Mouse (Mus musculus) olfactory bulb, adult 2 months (tissue): ENCODE measurements around the gene Fam180a. TPM values are rescaled to one million over a fixed set of nuclear protein-coding genes. Genes with fewer than 3 reads are reported as not detected.
A peak's percentile ranks its signal among the peaks of the same experiment; 100 is the strongest.

Experiments
- H3K27ac ChIP-seq: fragments of 200-500 bp; 2 replicates; pipeline ENCODE4 v1.5.1; 2012; ENCODE audit warnings: low read depth, low read length; ENCODE audit not compliant: insufficient read depth
- H3K4me1 ChIP-seq: fragments of 200-500 bp; 2 replicates; pipeline ENCODE4 v1.6.1; 2012; ENCODE audit warnings: low read length; ENCODE audit not compliant: control insufficient read depth, insufficient read depth
- H3K4me3 ChIP-seq: fragments of 200-500 bp; 2 replicates; pipeline ENCODE4 v1.5.1; 2012; ENCODE audit warnings: mild to moderate bottlenecking, low read depth, low read length, moderate library complexity; ENCODE audit not compliant: insufficient read depth
- CTCF ChIP-seq: fragments of 200-500 bp; IDR thresholded peaks from 2 replicates; pipeline ENCODE4 v1.5.1; 2012; ENCODE audit warnings: low read depth, mild to moderate bottlenecking, low read length, moderate library complexity; ENCODE audit not compliant: insufficient read depth
- POLR2A ChIP-seq: fragments of 200-500 bp; IDR thresholded peaks from 2 replicates; pipeline ENCODE4 v1.6.1; 2012; ENCODE audit warnings: mild to moderate bottlenecking, low read depth, low read length, moderate library complexity; ENCODE audit not compliant: insufficient read depth
- WGBS: fragments of 180-500 bp; shearing (Covaris S2); methylation state at CpG from one replicate; pipeline ENCODE4 v1.1.7; 2018; 5-methylcytosine and 5-hydroxymethylcytosine counted together
- polyA plus RNA-seq: library from polyadenylated mRNA; stranded (reverse); fragments of >200 nt; gene quantifications from 2 replicates; pipeline ENCODE4 v1.2.4, GENCODE M21; 2012; ENCODE audit warnings: low replicate concordance; ENCODE audit not compliant: missing spikeins, insufficient read depth, insufficient read length

The Fam180a gene
- polyA plus RNA-seq, 1 experiment: not detected

DNA sequence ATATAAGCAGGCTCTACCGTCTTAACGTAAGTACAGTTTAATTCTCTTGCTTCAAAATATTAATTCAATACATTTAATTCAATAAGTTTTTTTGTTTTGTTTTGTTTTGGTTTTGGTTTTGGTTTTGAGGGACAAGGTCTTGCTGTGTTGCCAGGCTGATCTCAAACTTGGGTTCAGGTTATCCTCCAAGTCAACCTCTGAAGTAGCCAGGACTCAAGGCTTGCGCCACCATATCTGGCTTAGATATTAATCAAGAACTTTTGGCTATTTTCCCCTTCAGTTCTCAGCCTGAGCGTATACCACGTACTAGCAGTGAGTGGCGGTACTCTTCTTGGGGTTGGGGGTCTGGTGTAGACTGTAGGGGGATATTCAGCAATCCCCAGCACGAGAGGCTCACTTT is 23.4 kb downstream of the Fam180a start:
- TF ChIP-seq POLR2A (no peak), CTCF (no peak)
- Histone ChIP-seq H3K27ac (no peak overlapping the region), H3K4me1 (peaks cover 3% of the 10 kb centered on the region; the same call in 1 of the 2 replicates), H3K4me3 (no peak overlapping the region)
- WGBS: 98% methylated on average over 7 of the region's 7 CpGs

DNA sequence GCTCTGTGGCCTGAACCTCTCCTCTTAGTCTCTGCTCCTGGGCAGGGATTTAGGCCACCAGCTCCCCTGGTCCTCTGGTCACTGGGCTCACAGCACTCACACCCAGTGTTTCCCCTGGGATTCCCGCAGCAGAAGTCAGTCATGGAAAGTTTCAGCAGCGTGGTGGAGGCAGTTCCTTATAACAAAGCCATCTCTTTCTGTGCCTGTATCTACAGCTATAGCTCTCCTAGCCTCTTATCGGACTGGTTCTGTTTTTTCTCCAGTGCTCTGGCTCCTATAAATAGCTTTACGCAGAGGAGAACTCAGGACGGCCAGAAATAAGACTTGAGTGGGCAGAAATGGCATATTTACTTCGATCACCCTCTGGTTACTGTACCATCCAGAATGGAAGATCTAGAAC is 27.6 kb downstream of the Fam180a start:
- WGBS: 58% methylated on average over 6 of the region's 6 CpGs
- Histone ChIP-seq H3K4me1 (peaks cover 8% of the 10 kb centered on the region; the same call in 1 of the 2 replicates), H3K27ac (no peak overlapping the region), H3K4me3 (no peak overlapping the region)
- TF ChIP-seq CTCF (no peak), POLR2A (no peak)

DNA sequence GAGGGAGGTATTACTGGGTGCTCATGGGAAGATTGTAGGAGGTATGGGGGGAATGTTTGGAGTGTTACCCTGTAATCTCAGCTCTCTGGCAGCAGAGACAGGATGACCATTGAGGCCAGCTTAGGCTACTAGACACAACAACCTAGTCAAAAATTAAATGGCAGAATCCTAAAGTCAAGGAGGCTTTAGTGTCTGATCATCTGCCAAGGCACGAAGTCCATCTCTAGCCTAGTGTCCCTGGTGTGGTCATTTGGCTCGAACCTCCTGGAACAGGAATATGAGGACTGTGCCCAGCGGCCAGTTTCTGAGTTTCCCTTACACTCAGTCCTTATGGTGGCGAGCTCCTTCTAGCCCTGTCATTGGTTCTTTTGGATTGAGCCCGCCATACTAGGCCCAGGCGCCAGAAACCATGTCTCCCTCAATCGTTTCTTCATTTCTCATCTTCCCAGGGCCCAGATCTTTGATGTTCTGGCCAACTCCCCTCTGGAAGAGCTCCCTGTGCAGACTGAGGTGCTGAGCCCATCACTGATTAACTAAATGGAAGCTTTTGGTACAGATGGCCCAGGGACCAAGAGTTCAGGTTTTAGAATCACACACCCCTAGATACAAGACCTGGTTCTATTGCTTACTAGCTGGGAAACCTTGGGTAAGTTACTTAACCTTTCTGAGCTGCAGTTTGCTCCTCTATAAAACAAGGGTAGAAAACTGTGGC is 28.3 kb downstream of the Fam180a start:
- 94% methylated on average over 7 of the region's 7 CpGs for WGBS
- peaks cover 8% of the 10 kb centered on the region; the same call in 1 of the 2 replicates for H3K4me1 ChIP-seq
- no peak overlapping the region for H3K4me3 ChIP-seq
- no peak overlapping the region for H3K27ac ChIP-seq
- no peak for TF ChIP-seq CTCF
- TF ChIP-seq POLR2A: no peak

DNA sequence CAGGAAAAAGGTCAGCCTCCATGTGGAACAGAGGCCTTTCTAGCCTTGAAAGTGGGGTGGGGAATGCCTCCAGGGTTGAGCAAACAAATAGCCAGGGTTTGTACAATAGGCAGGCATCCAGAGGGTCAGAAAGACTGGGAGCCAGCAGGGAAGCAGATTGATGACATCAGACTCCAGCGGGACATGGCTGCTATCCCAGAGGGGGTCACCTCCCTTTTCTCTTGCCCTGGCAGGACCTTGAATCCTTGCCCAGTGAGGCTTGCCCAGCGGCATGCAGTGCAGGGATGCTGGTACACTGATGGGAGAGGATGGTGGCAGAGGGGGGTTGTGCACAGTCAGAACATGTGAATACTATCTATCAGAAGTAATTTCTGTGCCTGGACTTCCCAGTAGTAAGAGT is 28.9 kb downstream of the Fam180a start:
- TF ChIP-seq CTCF: no peak
- no peak for TF ChIP-seq POLR2A
- no peak overlapping the region for H3K4me3 ChIP-seq
- no peak overlapping the region for H3K27ac ChIP-seq
- H3K4me1 ChIP-seq: peaks cover 8% of the 10 kb centered on the region; the same call in 1 of the 2 replicates
- 48% methylated on average over 2 of the region's 2 CpGs for WGBS

DNA sequence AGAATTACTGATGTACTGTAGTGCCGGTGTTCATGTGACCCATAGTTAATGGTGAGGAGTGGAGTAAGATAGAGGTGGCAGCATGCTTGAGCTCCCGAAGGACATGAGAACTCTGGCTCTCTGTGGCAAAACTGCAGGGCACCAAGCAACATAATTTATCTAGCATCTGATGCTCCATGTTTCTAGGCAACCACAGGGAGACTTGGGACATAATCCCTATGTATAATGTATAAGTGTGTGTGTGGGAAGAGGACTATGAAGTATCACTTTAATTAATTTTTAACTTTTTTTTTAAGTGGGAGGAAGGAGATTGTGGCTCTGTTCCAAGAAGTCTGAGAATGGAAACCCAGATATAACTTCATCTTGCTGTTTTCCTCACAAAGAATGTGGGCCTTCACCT is 31.0 kb downstream of the Fam180a start:
- Histone ChIP-seq H3K4me1 (peaks cover 8% of the 10 kb centered on the region; the same call in 1 of the 2 replicates), H3K27ac (no peak overlapping the region), H3K4me3 (no peak overlapping the region)
- TF ChIP-seq CTCF (no peak), POLR2A (no peak)
- 68% methylated on average over 2 of the region's 2 CpGs for WGBS

DNA sequence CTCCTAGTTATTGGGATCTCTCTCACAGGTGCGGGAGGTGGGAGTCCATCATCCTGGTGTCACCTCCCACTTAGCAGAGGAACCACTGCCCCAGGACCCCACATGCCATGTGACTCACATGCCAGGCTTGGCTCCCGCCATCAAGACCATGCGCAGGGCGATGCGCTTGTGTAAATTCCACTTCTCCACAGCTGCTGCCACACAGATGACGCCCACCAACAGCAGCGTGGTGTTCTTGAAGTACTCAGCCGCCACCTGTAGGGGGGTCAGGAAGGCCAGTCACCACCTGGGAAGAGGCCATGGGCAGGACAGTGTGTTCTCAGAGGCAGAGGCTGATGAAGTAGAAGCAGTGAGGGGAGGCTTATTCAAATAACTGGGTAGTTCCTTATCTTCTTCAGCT is 36.3 kb downstream of the Fam180a start:
- Histone ChIP-seq H3K4me3 (no peak overlapping the region), H3K4me1 (peaks cover 21% of the 10 kb centered on the region), H3K27ac (no peak overlapping the region)
- WGBS: 96% methylated on average over 8 of the region's 8 CpGs
- no peak for TF ChIP-seq POLR2A
- no peak for TF ChIP-seq CTCF

DNA sequence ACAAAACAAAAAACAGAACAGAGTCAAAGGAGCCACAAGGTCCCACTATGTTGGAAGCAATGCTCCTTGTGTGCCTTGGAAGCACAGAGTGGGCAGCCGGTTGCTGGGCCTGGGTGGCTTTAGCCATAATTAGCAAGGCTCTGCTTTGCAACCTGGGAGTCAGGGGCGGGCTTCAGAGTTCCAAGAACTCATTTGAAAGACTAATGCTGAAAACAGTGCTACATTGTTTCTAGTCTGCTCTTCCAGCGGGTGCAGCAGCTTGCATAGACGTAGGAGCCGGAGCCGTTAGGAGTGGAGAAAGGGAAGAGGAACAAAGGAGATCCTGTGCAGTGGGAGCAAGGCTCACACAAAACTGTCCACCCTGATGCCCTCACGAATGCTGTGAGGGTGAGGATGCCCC is 37.0 kb downstream of the Fam180a start:
- H3K27ac ChIP-seq: peak overlapping the region; percentile 55
- WGBS: 25% methylated on average over 7 of the region's 7 CpGs
- TF ChIP-seq CTCF: no peak
- TF ChIP-seq POLR2A: no peak
- no peak overlapping the region for H3K4me3 ChIP-seq
- peaks cover 21% of the 10 kb centered on the region for H3K4me1 ChIP-seq

DNA sequence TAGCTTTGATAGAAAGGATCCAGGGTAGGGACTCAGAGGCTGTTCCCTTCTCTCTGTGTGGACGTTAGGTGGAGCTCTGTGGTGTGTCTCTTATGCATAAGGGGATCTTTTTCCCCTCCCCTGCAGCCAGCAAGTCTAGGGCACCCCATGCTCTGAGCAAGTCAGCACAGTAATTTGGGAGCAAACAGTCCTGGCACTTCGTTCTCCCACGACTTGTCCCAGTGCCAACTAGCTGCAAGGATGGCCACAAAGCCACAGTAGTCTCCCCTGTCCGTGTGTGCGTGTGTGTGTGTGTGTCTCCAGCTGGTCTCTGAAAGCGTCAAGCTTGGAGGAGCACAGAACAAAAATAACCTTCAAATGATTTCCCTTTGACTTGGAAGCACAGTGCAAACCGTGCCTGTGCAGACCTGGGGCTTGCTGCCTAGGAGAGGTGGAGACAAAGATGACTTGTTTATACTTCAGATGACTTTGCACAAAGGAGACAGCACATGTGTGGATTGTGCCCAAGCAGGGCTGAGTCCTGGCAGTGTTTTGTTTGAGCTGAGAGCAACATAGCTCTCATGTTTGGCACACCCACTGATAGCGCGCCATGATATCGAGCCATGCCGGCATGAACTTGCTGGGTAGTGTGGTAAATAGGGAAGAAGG is 37.7 kb downstream of the Fam180a start:
- TF ChIP-seq POLR2A (no peak), CTCF (no peak)
- Histone ChIP-seq H3K4me1 (peaks cover 21% of the 10 kb centered on the region), H3K27ac (peak overlapping the region; percentile 42; the same call in 1 of the 2 replicates), H3K4me3 (no peak overlapping the region)
- WGBS: 16% methylated on average over 11 of the region's 11 CpGs

DNA sequence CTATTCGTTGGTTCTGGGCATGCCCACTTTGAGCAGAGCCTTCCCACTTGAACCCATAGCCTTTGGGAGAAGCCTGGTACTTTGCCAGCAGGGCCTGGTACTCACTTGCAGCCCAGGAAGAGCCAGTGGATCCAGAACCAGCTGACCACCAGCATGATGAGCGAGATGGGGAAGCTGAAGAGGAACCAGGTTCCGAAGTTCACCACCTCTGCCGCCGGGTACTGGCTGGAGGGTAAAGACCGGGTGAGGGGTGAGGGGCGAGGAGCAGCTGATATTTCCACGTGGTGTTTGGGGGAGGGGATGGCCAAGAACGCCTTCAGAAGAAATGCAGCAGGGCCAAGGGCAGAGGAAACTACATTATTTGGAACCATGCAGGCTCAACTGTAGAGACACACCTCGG is 46.6 kb downstream of the Fam180a start:
- 87% methylated on average over 10 of the region's 10 CpGs for WGBS

More for the DNA sequence above, 46.6 kb downstream of the Fam180a start:
- TF ChIP-seq CTCF: no peak
- TF ChIP-seq POLR2A: no peak
- H3K4me3 ChIP-seq: no peak overlapping the region
- H3K4me1 ChIP-seq: no peaks in the 10 kb centered on the region
- no peak overlapping the region for H3K27ac ChIP-seq
